Mouse (Mus musculus) heart, postnatal 0 days (tissue): ENCODE results near the gene Nrxn3. TPM values are rescaled to one million over a fixed set of nuclear protein-coding genes. Genes with fewer than 3 reads are reported as not detected.

Experiments used
- ATAC-seq: fragments of 200-750 bp; cut with Nextera tagmentation; 2 replicates; pipeline ENCODE4 v1.8.0; 2017; ENCODE audit warnings: low read depth, moderate number of reproducible peaks, moderate library complexity; ENCODE audit not compliant: insufficient read depth
- DNase-seq: peaks from one replicate; pipeline ENCODE4 v3.0.0-alpha.2; 2016; ENCODE audit warnings: low spot score
- H3K27ac ChIP-seq: fragments of 300-500 bp; sonication (generic); 2 replicates; pipeline ENCODE4 v1.5.1; 2014; ENCODE audit warnings: low read depth, mild to moderate bottlenecking
- H3K27me3 ChIP-seq: fragments of 300-500 bp; sonication (generic); 2 replicates; pipeline ENCODE4 v1.6.1; 2014; ENCODE audit warnings: low read length, mixed read lengths; ENCODE audit not compliant: control insufficient read depth, insufficient read depth
- H3K36me3 ChIP-seq: fragments of 300-500 bp; sonication (generic); replicated peaks from 2 replicates; pipeline ENCODE4 v1.6.1; 2014; ENCODE audit warnings: low read length, mixed read lengths; ENCODE audit not compliant: control insufficient read depth, insufficient read depth
- H3K4me1 ChIP-seq: fragments of 300-500 bp; sonication (generic); 2 replicates; pipeline ENCODE4 v1.6.1; 2014; ENCODE audit warnings: antibody characterized with exemption; ENCODE audit not compliant: control insufficient read depth, insufficient read depth
- H3K4me2 ChIP-seq: fragments of 300-500 bp; sonication (generic); 2 replicates; pipeline ENCODE4 v1.6.1; 2014; ENCODE audit warnings: low read depth, mild to moderate bottlenecking, low read length, moderate library complexity
- H3K4me3 ChIP-seq: fragments of 300-500 bp; sonication (generic); 2 replicates; pipeline ENCODE4 v1.5.1; 2014; ENCODE audit warnings: low read depth, low read length
- H3K9ac ChIP-seq: fragments of 300-500 bp; sonication (generic); replicated peaks from 2 replicates; pipeline ENCODE4 v1.6.1; 2014; ENCODE audit warnings: low read depth, low read length, mixed read lengths
- H3K9me3 ChIP-seq: fragments of 300-500 bp; sonication (generic); replicated peaks from 2 replicates; pipeline ENCODE4 v1.6.1; 2016; ENCODE audit warnings: low read length; ENCODE audit not compliant: control insufficient read depth
- CTCF ChIP-seq: IDR thresholded peaks from 2 replicates; pipeline ENCODE4 v1.5.1; 2016; ENCODE audit warnings: antibody characterized with exemption, control low read depth, low read depth
- EP300 ChIP-seq: IDR thresholded peaks from 2 replicates; pipeline ENCODE4 v1.6.1; 2016; ENCODE audit warnings: antibody characterized with exemption, low read depth
- WGBS: fragments of 180-500 bp; shearing (Covaris S2); extraction: QIAGEN DNeasy Blood & Tissue Kit; methylation state at CpG from one replicate; pipeline ENCODE4 v1.1.7; 2014; 5-methylcytosine and 5-hydroxymethylcytosine counted together
- polyA plus RNA-seq: library from polyadenylated mRNA; unstranded; fragments of >200 nt; fragmentation: Nextera tagmentation; extraction: Ambion mirVana; gene quantifications from 2 replicates; pipeline ENCODE4 v1.2.1, GENCODE M21; 2015
- total RNA-seq: library from RNA; depleted of rRNA; stranded (reverse); fragments of >200 nt; gene quantifications from 2 replicates; pipeline ENCODE4 v1.2.3, GENCODE M21; 2014; ENCODE audit warnings: low replicate concordance

Gene Nrxn3
- total and polyA plus RNA-seq, 2 experiments from 2014 or later, result 1.0 to 1.8 TPM

DNA sequence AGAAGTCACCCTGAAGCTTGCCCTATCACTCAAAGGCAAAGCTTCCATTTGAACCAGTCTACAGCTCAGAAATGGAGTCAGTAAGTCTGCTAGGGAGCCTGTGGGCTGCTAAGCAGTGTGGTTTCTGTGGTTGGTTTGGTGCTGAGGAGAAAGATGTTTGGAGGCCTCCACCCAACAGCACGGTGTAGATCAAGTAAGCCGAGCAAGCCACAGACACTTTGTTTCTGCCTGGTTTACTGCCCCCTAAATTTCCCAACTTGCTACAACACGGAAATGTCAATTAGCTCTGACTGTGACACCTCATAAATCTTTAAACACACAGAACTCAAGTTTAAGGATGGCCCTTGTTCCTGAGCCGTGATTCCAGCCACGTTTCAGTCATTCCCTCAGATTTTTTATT is 1513.4 kb downstream of the Nrxn3 start:
- TF ChIP-seq CTCF, result no peak
- no peak for TF ChIP-seq EP300
- Histone ChIP-seq H3K9ac (no peak overlapping the region), H3K9me3 (no peaks in the 10 kb centered on the region), H3K27ac (no peak overlapping the region), H3K4me3 (no peak overlapping the region), H3K4me2 (no peak overlapping the region), H3K36me3 (no peaks in the 10 kb centered on the region), H3K27me3 (no peaks in the 10 kb centered on the region), H3K4me1 (no peaks in the 10 kb centered on the region)
- DNase-seq, result no peak
- WGBS, result 73% methylated on average over 5 of the region's 5 CpGs
- no peak for ATAC-seq

DNA sequence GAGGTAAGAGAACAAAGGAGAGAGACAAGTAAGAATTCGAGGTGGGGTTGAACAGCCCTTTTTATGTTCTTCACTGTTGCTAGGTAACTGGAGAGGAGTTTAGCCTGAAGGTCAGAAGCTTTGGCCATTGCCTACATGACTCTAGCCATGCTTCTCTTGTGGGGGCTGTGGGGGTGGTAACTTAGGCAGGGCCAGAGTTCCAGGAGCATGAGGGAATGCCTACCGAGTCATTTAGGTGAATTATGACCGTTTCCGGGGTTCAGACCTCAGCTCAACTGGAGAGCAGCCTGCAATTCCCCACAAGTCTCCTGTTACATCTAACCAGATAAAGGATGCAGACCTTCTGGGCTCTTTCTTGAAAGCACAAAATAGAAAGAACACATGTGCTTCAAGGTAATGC is 1537.6 kb downstream of the Nrxn3 start:
- Histone ChIP-seq H3K4me1 (no peaks in the 10 kb centered on the region), H3K27me3 (no peaks in the 10 kb centered on the region), H3K27ac (no peak overlapping the region), H3K4me3 (no peak overlapping the region), H3K9me3 (no peaks in the 10 kb centered on the region), H3K4me2 (no peak overlapping the region), H3K9ac (no peak overlapping the region), H3K36me3 (no peaks in the 10 kb centered on the region)
- DNase-seq (no peak), ATAC-seq (no peak)
- WGBS, result 71% methylated on average over 4 of the region's 4 CpGs
- TF ChIP-seq EP300 (no peak), CTCF (no peak)

DNA sequence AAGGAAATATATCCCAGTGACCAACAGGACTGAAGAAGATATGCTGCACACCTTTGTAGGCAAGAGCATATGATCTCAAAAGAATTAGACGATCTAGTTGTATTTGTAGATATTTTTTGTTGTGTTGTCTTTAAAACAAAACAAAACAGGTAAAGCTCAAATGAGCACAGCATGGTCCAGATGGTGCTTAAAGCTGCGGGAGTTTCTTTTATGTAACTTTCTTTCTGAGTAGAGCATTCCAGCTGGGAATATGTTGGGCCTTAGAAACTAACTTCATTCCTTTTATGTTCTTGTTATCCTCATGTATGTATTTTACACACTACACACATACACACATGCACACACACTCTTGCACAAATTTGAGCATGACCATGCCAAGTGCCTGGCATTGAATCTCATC is 1545.4 kb downstream of the Nrxn3 start:
- no peaks in the 10 kb centered on the region for H3K36me3 ChIP-seq
- no peak overlapping the region for H3K4me3 ChIP-seq
- H3K9ac ChIP-seq, result no peak overlapping the region
- no peaks in the 10 kb centered on the region for H3K9me3 ChIP-seq
- no peak for TF ChIP-seq EP300
- TF ChIP-seq CTCF, result no peak
- H3K27ac ChIP-seq, result no peak overlapping the region
- no peak overlapping the region for H3K4me2 ChIP-seq
- no peaks in the 10 kb centered on the region for H3K27me3 ChIP-seq
- DNase-seq (no peak), ATAC-seq (no peak)
- 71% methylated on average over 2 of the region's 2 CpGs for WGBS
- H3K4me1 ChIP-seq, result no peaks in the 10 kb centered on the region

DNA sequence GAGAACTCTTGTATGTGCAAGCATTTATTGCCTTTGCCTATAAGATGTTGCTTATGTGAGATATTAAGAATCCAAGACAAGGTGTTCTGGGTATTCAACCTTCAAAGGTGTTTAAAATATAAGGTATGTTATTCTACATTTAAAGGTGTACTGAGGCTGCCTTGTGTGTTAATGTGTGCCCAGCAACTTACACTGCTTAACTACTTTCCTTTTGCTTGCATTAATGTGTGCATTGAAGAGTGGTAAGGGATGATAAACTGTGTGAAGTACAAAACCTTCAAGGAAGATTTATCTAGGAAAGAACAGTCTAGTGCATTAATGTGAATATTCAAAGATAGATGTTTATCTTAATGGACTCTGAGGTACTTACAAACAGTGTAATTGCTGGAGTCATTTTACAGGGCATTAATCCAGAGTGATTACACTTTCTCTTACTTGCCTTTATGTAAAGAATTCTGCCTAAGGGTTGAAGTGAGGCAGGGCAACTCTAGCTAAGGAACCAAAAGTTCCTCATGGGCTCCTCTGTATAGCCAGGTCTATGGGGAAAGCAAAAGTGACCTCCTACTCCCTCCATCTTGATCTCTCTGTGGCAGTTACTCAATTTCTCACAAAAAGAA is 1548.2 kb downstream of the Nrxn3 start:
- Histone ChIP-seq H3K4me3 (no peak overlapping the region), H3K9ac (no peak overlapping the region), H3K4me1 (no peaks in the 10 kb centered on the region), H3K4me2 (no peak overlapping the region), H3K27me3 (no peaks in the 10 kb centered on the region), H3K9me3 (no peaks in the 10 kb centered on the region), H3K36me3 (no peaks in the 10 kb centered on the region), H3K27ac (no peak overlapping the region)
- no peak for DNase-seq
- no peak for TF ChIP-seq EP300
- no peak for TF ChIP-seq CTCF
- no peak for ATAC-seq

DNA sequence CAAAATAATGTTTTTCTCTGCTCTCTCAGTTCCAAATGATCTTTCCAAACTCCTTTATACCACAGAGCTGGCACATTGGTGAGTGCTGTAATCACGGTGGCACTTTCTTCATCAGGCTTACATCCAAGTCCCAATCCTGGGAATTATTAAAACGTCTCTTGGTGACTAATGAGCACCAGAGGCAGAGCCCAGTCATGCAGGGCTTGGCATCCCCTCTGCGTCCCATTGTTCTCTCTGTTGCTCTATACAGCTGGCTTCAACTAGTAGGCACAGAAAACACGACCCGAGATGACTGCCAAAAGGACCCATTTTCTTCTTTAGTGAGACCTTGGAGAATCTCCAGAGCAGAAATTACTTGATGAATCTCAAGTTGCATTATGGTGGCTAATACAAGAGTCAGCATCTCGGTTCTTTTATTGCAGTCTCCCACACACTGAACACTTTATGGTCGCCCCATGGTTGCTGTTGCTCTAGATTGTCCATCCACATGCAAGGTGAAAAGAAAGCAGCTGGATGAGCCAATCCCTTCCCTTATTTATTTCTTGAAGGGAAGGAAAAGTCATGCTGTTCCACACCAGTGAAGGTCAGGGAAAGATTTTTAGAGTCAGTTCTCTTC is 1552.1 kb downstream of the Nrxn3 start:
- no peak overlapping the region for H3K9ac ChIP-seq
- 73% methylated on average over 7 of the region's 7 CpGs for WGBS

DNA sequence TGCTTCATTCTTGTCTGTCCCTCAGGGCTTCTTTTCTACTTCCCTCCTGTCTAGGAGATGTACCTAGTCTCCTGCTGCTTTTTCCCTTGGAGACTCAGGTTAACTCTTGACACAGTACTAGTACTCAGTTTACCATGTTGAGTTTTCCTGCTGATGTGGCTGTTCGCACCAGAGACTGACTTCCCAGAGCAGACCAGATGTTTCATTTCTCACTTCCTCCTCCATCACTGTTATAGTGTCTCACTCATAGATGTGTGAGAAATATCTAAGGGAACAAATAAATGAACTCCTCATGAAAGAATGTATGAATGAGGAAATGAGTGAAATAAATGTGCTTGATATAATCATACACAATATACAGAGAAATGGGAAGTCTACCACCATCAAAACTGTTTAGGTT is 1558.6 kb downstream of the Nrxn3 start:
- Histone ChIP-seq H3K4me1 (no peaks in the 10 kb centered on the region), H3K27me3 (no peaks in the 10 kb centered on the region), H3K36me3 (no peaks in the 10 kb centered on the region), H3K27ac (no peak overlapping the region), H3K4me2 (no peak overlapping the region), H3K9ac (no peak overlapping the region), H3K9me3 (no peaks in the 10 kb centered on the region), H3K4me3 (no peak overlapping the region)
- 79% methylated on average over 1 of the region's 1 CpGs for WGBS
- TF ChIP-seq CTCF (no peak), EP300 (no peak)
- no peak for DNase-seq
- ATAC-seq, result no peak

More for the DNA sequence above, 1552.1 kb downstream of the Nrxn3 start:
- no peak for DNase-seq
- H3K27me3 ChIP-seq, result no peaks in the 10 kb centered on the region
- ATAC-seq, result no peak
- H3K9me3 ChIP-seq, result no peaks in the 10 kb centered on the region
- no peak overlapping the region for H3K27ac ChIP-seq
- TF ChIP-seq CTCF (no peak), EP300 (no peak)
- H3K4me3 ChIP-seq, result no peak overlapping the region
- no peaks in the 10 kb centered on the region for H3K4me1 ChIP-seq
- H3K4me2 ChIP-seq, result no peak overlapping the region
- H3K36me3 ChIP-seq, result no peaks in the 10 kb centered on the region
